Mouse (Mus musculus) heart, postnatal 4 days (tissue): ENCODE measurements around the gene Apoe. TPM values are rescaled to one million over a fixed set of nuclear protein-coding genes. Genes with fewer than 3 reads are reported as not detected.

Experiments used
- DNase-seq: peaks from one replicate; pipeline ENCODE4 v3.0.0; 2021
- total RNA-seq, 2 experiments: library from RNA; stranded (reverse); gene quantifications; 2 replicates each; pipeline ENCODE4 v1.2.3; 2021

Apoe gene
- total RNA-seq, 2 experiments from 2014 or later: 198 to 213 TPM

GRCm38 (mm10) chr7:19663940-19664339 lies 35.0 kb downstream of the Apoe start:
- DNase-seq: peak; percentile 14

GRCm38 (mm10) chr7:19652614-19653013 lies 46.4 kb downstream of the Apoe start:
- DNase-seq: peak; percentile 72

- DNase-seq: no peak
These were observed 47.8 kb downstream of the Apoe start for GRCm38 (mm10) chr7:19651063-19651786.

Other genes starting within 250 kb of the Apoe start
- gene Mark4, start 240.4 kb downstream of the Apoe start, total RNA-seq: 10 to 100 TPM; 28.8 to 30.3 TPM
- gene Exoc3l2, start 235.9 kb downstream of the Apoe start, total RNA-seq: 1 to 10 TPM in 1 of 2 experiments, under 1 TPM in 1; 0.93 to 1.1 TPM
- gene Bloc1s3, start 190.8 kb downstream of the Apoe start, total RNA-seq: 1 to 10 TPM; 2.0 to 2.5 TPM
- 10 to 100 TPM; 45.8 to 46.8 TPM for gene Trappc6a, start 190.8 kb downstream of the Apoe start, total RNA-seq
- gene Nkpd1, start 181.3 kb downstream of the Apoe start, total RNA-seq: not detected
- 10 to 100 TPM; 45.4 to 45.6 TPM for gene Ppp1r37, start 136.1 kb downstream of the Apoe start, total RNA-seq
- under 1 TPM in 1 of 2 experiments, not detected in 1; 0.17 TPM for gene Zfp296, start 121.9 kb downstream of the Apoe start, total RNA-seq
- gene Gemin7, start 121.6 kb downstream of the Apoe start, total RNA-seq: 10 to 100 TPM; 55.3 to 61.1 TPM
- 10 to 100 TPM; 33.0 to 33.7 TPM for gene Clasrp, start 94.7 kb downstream of the Apoe start, total RNA-seq
- gene Relb, start 69.8 kb downstream of the Apoe start, total RNA-seq: 1 to 10 TPM; 8.1 to 9.1 TPM
- 10 to 100 TPM; 98.0 to 99.1 TPM for gene Clptm1, start 34.2 kb downstream of the Apoe start, total RNA-seq
- under 1 TPM in 1 of 2 experiments, not detected in 1; 0.52 TPM for gene Apoc2, start 21.2 kb downstream of the Apoe start, total RNA-seq
- not detected for gene Gm44805, start 17.8 kb downstream of the Apoe start, total RNA-seq
- gene Apoc4, start 17.7 kb downstream of the Apoe start, total RNA-seq: not detected
- gene Apoc1, start 6.5 kb downstream of the Apoe start, total RNA-seq: 1 to 10 TPM; 1.9 to 3.0 TPM
- 100 to 1,000 TPM; 147 to 153 TPM for gene Tomm40, start 16.2 kb upstream of the Apoe start, total RNA-seq
- gene Nectin2, start 51.3 kb upstream of the Apoe start, total RNA-seq: 10 to 100 TPM; 41.7 to 45.4 TPM
- 100 to 1,000 TPM; 263 to 285 TPM for gene Bcam, start 71.8 kb upstream of the Apoe start, total RNA-seq
- not detected for gene Cblc, start 97.6 kb upstream of the Apoe start, total RNA-seq
- 1 to 10 TPM; 4.0 TPM for gene Bcl3, start 123.6 kb upstream of the Apoe start, total RNA-seq
- gene Gm19345, start 152.8 kb upstream of the Apoe start, total RNA-seq: not detected
- under 1 TPM in 1 of 2 experiments, not detected in 1; 0.38 TPM for gene Ceacam16, start 162.1 kb upstream of the Apoe start, total RNA-seq
- gene Ceacam19, start 188.8 kb upstream of the Apoe start, total RNA-seq: not detected
- gene Pvr, start 222.0 kb upstream of the Apoe start, total RNA-seq: 10 to 100 TPM; 25.7 to 28.3 TPM